Mouse (Mus musculus) embryonic fibroblast, embryonic 13.5 days (primary cell): ENCODE results near the gene Olfr639. TPM values are rescaled to one million over a fixed set of nuclear protein-coding genes. Genes with fewer than 3 reads are reported as not detected.

ENCODE experiments used
- H3K27ac ChIP-seq: 2 replicates; pipeline ENCODE4 v1.5.1; 2012; ENCODE audit warnings: low read length, control low read depth, inconsistent platforms; ENCODE audit not compliant: insufficient read depth
- H3K4me1 ChIP-seq: 2 replicates; pipeline ENCODE4 v1.6.1; 2011; ENCODE audit warnings: low read length; ENCODE audit not compliant: control insufficient read depth, insufficient read depth
- H3K4me3 ChIP-seq: 2 replicates; pipeline ENCODE4 v1.5.1; 2011; ENCODE audit warnings: mild to moderate bottlenecking, control low read depth, low read length; ENCODE audit not compliant: insufficient read depth
- CTCF ChIP-seq: IDR thresholded peaks from 2 replicates; pipeline ENCODE4 v1.5.1; 2011; ENCODE audit warnings: mild to moderate bottlenecking, control low read depth, low read length, moderate library complexity, borderline replicate concordance; ENCODE audit not compliant: insufficient read depth
- POLR2A ChIP-seq: IDR thresholded peaks from 2 replicates; pipeline ENCODE4 v1.6.1; 2011; ENCODE audit warnings: low read depth, mild to moderate bottlenecking, control low read depth, low read length, moderate library complexity
- polyA plus RNA-seq: library from polyadenylated mRNA; stranded (reverse); fragments of >200 nt; gene quantifications from 2 replicates; pipeline ENCODE4 v1.2.4, GENCODE M21; 2011; ENCODE audit warnings: low read depth; ENCODE audit not compliant: missing spikeins, insufficient read length

Olfr639 gene
- not detected in 2 replicates for polyA plus RNA-seq

DNA sequence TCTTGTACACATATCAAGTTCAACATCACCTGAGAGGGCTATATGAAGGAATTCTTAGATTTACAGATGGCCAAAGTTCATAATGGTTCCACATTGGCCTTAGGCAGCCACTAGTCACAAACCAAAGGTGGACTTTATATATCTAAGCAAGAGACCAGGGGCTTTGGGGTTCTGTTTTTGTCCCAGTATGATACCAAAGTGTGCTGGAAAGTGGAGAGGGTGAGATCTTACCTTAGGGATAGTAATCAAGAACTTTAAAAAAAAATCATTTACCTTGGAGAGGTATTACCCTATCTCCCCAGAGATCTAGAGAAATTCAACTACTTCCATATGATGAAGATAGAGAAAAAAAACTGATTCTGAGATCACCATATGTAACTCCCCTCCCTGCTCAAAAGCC is at the start of gene Olfr639:
Gene Olfr639, minus strand, starts transcription at position 101 of the 400 bp plus-strand sequence.
- H3K4me1 ChIP-seq, result no peaks in the 10 kb centered on the region
- H3K4me3 ChIP-seq, result no peak within 1 kb of the TSS
- TF ChIP-seq CTCF (no peak), POLR2A (no peak)
- H3K27ac ChIP-seq, result no peak within 1 kb of the TSS

DNA sequence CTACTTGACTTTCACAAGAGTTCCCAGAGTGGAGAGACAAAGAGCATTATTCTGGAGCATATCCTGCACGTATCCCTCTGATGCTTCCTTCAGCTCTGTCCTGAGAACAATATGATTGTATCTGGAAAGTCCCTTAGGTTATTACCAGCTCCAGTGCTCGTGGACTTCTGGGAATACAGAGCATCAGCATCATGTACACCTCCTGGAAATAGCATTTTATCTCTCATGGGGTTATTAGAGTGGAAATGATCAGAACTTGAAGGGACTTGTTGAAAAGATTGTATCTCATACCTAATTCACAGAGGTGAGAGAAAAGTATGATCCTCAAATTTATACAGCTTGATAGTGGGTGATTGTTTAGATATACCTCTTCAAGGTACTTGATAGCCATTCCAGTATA is 44.2 kb upstream of the Olfr639 start, which contains the start of gene 4930516K23Rik:
Gene 4930516K23Rik, minus strand, starts transcription at position 101 of the 400 bp plus-strand sequence.
- no peak within 1 kb of the TSS for H3K4me3 ChIP-seq
- no peaks in the 10 kb centered on the region for H3K4me1 ChIP-seq
- H3K27ac ChIP-seq, result no peak within 1 kb of the TSS
- TF ChIP-seq POLR2A, result no peak
- no peak for TF ChIP-seq CTCF

DNA sequence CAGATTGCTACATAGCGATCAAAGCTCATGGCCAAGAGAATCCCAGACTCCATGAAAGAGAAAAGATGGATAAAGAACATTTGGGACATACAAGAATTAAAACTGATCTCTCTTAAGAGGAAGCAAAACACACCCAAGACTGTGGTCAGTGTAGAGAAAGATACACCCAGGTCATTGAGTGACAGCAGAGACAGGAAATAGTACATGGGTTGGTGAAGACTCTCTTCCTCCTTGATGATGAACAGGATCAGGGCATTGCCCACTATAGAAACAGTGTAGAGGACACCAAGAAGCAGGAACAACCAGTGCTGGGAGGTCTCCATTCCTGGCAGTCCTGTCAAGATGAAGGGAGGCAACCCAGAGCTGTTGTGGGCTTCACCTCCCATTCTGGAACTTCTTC is 42.1 kb upstream of the Olfr639 start:
- no peak overlapping the region for H3K4me3 ChIP-seq
- TF ChIP-seq POLR2A (no peak), CTCF (no peak)
- H3K4me1 ChIP-seq, result no peaks in the 10 kb centered on the region
- no peak overlapping the region for H3K27ac ChIP-seq

DNA sequence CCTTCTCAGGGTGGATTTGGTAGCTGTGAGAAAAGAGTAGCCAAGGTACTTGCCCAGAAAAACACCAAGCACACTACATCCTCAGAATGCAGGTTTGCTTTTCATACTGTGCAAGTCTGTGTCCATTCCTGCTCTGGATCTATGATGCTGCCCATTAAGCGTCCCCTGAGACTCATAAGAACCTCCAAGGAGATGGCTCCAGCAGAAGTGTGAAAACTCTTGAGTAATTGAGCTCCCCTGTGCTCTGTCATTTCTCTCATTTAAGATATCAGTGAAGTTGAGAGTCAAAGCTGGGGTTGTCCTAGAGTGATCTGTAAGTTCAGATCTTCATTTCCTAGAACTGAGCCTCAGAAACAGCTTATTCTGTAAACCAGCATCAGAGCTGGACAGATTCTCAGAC is 35.5 kb upstream of the Olfr639 start, which contains the start of gene Olfr642:
Gene Olfr642, minus strand, starts transcription at position 101 of the 400 bp plus-strand sequence.
- H3K4me1 ChIP-seq, result no peaks in the 10 kb centered on the region
- H3K27ac ChIP-seq, result no peak within 1 kb of the TSS
- no peak for TF ChIP-seq CTCF
- TF ChIP-seq POLR2A, result no peak
- H3K4me3 ChIP-seq, result no peak within 1 kb of the TSS

DNA sequence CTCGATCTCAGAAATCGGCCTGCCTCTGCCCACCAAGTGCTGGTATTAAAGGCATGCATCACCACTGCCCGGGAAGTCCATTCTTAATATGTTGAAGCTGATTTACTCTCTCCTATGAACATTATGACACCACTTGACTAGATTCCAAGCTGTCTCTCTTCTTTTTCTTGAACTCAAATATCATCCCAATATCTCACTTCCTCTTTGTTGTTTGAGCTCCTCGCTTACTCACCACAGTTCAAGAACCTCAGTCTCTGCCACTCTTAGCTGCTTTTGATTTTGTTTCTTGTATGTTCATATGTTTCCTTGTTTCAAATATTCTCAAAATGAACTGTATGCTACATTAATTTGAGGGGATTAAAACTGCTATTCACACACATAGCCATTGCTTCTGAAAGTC is 33.6 kb upstream of the Olfr639 start:
- Histone ChIP-seq H3K4me3 (no peak overlapping the region), H3K27ac (no peak overlapping the region), H3K4me1 (no peaks in the 10 kb centered on the region)
- TF ChIP-seq CTCF (no peak), POLR2A (no peak)

DNA sequence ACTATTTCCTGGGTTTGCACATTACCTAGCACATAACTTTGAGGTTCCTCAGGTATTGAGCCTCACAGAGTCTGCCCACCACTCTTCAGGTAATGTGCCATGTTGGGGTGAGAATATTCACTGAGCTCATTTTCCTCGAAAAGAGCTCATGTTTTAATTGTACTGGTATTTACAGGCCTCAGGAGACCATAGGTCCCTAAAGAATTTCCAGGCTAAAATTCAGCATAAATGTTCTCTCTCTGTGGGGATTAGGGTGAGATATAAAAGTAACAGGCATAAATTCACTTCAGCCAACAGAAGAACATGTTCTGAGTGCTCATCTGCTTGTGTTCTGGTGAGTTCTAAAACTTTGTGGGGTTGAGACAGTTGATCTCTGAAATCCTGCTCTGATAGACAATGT is 18.0 kb upstream of the Olfr639 start, which contains the start of gene Olfr641:
Gene Olfr641, plus strand, starts transcription at position 301 of the 400 bp plus-strand sequence.
- TF ChIP-seq CTCF (no peak), POLR2A (no peak)
- no peaks in the 10 kb centered on the region for H3K4me1 ChIP-seq
- H3K4me3 ChIP-seq, result no peak within 1 kb of the TSS
- H3K27ac ChIP-seq, result no peak within 1 kb of the TSS

DNA sequence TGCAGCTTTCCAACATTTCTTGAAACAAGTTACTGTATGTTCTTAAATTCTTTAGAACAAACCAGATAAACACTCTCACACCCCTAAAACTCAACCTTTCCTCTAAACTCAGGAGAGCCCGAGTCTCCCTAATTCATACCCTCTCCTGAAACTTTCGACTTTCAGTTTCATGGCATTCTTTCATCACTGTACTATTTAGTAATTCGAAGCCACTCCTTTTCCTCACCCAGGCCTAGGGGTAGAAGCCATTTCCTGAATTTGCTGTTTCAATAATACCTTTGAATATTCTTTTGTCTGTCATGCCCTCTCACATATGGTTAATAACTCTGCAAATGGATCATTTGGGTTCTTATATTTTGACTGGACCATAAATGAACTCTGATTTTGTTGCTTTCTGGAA is 9.9 kb upstream of the Olfr639 start:
- Histone ChIP-seq H3K27ac (no peak overlapping the region), H3K4me1 (no peaks in the 10 kb centered on the region), H3K4me3 (no peak overlapping the region)
- TF ChIP-seq CTCF (no peak), POLR2A (no peak)

DNA sequence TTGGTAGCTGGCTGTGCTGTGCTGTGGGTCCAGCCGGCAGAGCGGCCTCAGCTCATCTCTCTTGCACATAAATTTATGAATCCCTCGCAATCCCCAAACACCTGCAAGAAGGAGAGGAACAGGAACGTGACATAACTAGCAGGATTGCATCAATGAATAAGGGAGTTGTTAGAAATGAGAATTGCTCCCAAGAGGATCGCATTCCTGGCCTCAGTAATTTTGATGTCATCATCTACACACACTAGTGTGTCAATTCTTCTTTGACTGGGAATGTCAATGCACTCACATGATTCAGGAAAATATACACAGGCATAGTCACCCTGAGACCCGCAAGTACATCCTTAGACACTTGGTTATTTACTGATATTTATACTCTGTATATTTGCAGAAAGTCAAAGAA is 8.4 kb upstream of the Olfr639 start, which contains the start of gene Olfr640:
Gene Olfr640, minus strand, starts transcription at position 101 of the 400 bp plus-strand sequence.
- no peaks in the 10 kb centered on the region for H3K4me1 ChIP-seq
- H3K27ac ChIP-seq, result no peak within 1 kb of the TSS
- no peak within 1 kb of the TSS for H3K4me3 ChIP-seq
- TF ChIP-seq CTCF (no peak), POLR2A (no peak)

DNA sequence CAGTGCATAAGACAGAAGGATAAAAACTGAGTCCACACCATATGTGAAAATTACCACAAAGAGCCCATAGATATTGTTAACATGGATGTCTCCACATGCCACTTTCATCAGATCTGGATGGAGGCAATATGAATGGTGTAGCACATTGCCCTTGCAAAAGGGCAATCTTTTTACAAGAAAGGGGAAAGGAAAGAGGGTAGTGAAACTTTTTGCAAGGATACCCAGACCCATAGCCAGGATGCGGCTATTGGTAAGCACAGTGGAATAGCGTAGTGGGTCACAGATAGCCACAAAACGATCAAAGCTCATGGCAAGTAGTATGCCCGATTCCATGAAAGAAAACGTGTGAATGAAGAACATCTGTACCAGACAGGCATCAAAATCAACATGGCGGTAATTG is 4.5 kb upstream of the Olfr639 start:
- H3K4me1 ChIP-seq, result no peaks in the 10 kb centered on the region
- no peak for TF ChIP-seq CTCF
- TF ChIP-seq POLR2A, result no peak
- H3K4me3 ChIP-seq, result no peak overlapping the region
- H3K27ac ChIP-seq, result no peak overlapping the region

DNA sequence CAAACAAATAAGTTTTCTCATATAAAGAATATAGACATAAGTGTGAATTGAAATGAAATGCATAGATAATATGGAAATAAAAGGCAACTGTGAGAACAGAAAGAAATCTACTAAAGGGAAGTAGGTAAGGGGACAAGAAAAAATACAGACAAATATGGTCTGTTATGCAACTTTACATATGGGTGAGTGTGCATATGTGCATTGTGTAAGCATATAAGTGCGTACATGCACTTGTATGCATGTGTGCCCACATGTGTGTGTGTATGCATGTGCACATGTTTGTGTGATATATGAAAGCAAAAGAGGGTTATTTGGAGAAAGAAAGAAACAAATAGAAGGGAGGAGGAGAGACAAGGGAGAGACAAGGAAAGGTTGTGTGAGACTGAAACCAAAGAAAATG is 1.9 kb upstream of the Olfr639 start:
- no peak for TF ChIP-seq POLR2A
- TF ChIP-seq CTCF, result no peak
- no peak overlapping the region for H3K4me3 ChIP-seq
- H3K4me1 ChIP-seq, result no peaks in the 10 kb centered on the region
- H3K27ac ChIP-seq, result no peak overlapping the region

DNA sequence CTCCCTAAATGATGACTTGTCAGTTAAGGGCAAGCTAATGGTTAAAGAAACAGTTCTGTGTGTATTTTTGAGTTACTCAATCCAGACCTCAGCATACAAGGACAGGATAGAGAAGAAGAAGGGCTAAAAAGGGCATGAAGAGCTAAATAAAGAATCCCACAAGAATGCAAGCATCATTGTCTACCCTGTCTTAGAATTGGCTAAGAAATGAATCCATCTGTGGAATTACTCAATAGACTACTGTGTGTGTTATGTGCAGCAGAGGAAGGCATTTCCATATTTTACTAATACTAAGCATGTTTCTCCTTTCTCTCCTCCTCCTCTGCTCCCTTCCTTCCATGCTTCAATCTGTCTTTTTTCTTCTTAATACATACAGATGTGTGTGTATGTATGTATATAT is 18.0 kb downstream of the Olfr639 start:
- no peak for TF ChIP-seq CTCF
- no peak for TF ChIP-seq POLR2A
- H3K4me1 ChIP-seq, result no peaks in the 10 kb centered on the region
- H3K27ac ChIP-seq, result no peak overlapping the region
- no peak overlapping the region for H3K4me3 ChIP-seq

DNA sequence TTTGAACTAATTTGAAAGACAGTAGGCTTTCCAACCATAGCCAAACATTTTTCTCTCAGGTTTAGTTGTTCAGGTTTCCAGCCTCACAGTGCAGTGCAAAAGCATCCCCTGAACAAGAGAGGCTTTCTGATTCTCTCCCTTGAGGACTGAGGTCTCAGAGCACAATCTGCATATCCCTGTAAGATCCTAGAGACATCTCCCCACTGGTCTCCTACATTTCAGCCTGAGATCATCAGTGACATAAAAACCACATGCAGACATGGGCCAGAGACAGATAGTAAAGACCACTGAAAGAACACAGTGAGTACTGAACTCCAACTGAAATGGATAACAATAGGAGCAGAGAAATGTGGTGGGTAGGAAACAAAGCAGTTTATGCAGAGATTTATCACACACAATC is 18.7 kb downstream of the Olfr639 start, which contains the start of gene Olfr638:
Gene Olfr638, plus strand, starts transcription at position 301 of the 400 bp plus-strand sequence.
- TF ChIP-seq POLR2A (no peak), CTCF (no peak)
- Histone ChIP-seq H3K4me1 (no peaks in the 10 kb centered on the region), H3K27ac (no peak within 1 kb of the TSS), H3K4me3 (no peak within 1 kb of the TSS)
